Mouse (Mus musculus): ENCODE measurements at regions not wholly inside any gene's neighbourhood (a gene's known extent, or its start where the extent isn't known, plus 50 kb on each side); places are given as distances from the start of the nearest gene placed in this dataset.

GRCm38 (mm10) chr12:102057979-102058378 is 70.6 kb upstream of the Slc24a4 start:
- no peak for DNase-seq

DNA sequence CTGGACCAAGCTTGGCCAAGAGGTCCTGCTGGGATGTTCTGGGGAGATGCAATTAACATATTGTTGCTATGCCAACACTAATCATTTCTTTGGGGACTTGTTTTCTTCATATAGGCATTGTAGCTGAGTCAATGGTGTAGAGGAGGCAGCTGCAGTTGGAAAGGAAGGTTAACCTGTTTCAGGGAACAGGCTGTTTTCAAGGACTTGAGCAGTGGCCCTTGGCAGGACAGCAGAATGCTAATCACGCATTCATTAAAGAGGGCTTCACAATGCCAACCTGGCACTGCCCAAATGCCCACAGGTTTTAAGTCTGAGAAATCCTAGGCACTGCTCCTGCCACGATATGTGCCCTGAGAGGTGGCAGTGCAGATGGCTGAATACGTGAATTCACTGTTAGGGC is 70.1 kb upstream of the Slc24a4 start:
- no peak for DNase-seq

GRCm38 (mm10) chr12:102061096-102061495 is 67.4 kb upstream of the Slc24a4 start:
- no peak for DNase-seq

DNA sequence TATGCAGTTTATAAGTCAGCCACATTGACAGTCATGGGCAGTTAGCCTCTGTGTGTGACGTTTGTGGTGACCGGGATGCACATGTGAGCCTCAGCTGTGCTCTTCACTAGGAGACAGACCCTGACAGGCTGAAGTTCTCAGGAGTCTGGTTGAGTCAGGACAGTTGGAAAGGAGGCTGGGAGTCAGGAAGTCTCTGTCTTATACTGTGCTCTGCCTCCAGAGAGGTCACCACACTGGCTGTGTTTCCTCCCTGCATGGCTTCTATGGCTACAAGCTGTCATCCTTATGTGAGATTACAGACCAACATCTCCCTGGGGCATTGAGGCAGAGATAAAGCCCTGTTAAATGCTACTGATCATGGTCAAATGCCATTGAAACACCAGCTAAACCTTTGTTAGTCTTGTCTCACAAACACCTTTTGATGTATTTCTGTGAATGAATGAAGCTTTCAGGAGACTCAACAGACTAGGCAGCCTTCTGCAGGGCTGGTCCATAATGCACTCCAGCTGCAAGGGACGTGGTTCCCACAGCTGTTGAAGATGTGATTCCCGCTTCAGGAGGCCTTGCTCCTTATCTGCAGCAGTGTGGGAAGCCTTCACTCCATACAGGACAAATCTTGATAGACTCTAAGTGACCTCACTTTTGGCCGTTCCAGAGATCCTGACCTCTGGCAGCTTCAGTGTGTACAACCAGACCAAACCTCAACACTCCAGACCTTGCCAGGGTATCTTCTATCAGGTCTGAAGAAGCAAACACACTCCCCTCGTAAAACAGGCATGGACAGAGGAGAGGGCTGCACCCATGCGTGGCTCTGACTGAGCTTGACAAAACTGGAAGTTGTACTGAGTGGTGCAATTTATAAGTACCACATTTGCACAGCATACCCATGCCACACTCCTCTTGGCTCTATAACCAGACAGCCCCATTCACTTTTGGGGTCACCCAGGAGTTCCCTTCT is 66.6 kb upstream of the Slc24a4 start:
- DNase-seq, result peak; percentile 94

DNA sequence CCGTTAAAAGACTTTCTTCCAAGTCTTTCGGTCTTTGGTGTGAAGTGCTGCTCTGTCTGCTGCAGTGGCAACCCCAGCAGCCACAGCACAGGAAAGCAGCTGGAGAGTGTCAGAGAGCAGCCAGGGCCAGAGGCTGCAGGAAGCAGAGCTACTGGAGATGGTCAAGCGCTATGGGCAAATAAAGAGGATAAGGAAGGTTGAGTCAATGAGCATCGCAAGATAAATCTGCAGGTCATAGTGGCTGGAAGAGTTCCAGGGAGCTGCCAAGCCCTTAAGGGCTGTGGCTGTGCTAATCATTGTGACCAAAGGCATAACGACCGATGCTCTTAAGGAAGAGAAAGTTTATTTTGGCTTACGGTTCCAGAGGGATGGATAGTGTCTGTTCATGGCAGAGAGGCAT is 65.9 kb upstream of the Slc24a4 start:
- DNase-seq, result no peak

DNA sequence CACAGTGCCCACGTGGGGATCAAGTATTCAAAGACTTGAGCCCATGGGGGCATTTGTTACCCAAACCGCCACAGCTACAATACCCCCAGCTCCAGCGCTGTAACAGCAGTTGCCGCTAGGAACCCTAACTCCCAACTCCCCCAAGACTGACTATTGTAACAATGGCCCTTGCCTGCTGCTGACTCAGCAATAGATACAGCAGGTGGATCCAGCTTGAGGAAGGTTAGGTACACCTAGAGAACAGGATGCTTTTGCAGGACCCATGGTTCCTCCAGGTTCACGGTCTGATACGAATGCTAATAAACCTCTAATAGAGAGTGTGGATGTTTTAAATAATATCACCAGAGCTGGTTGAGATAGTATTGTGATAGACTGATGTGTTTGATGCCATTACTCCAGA is 65.3 kb upstream of the Slc24a4 start:
- no peak for DNase-seq

DNA sequence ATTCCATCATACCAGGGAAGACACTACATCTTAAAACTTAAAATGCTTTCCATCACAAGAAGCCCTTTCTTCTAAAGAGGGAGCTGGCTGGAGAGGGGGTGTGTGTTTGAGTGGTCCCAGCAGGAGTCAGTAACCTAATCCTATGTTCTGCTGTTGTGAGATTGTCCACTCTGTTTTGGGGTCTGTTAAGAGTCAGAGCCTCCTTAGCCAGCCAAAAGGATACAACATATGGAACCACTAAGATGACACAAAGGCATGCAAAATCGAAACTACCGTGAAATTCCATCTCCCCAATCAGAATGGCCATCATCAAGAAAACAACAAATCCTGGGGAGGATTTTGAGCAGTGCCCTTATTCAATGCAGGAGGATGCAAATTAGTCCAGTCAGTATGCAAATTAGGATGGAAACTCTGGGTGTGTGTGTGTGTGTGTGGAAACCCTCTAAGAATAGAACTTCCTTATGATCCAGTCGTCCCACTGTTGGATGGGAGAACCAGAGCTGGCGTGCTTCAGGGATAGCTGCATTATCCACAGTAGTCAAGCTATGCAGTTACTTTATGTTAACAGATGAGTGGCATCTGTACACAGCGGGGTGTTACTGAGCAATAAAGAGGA is 63.7 kb upstream of the Slc24a4 start:
- no peak for DNase-seq

GRCm38 (mm10) chr12:102067685-102068084 is 60.8 kb upstream of the Slc24a4 start:
- DNase-seq, result no peak

DNA sequence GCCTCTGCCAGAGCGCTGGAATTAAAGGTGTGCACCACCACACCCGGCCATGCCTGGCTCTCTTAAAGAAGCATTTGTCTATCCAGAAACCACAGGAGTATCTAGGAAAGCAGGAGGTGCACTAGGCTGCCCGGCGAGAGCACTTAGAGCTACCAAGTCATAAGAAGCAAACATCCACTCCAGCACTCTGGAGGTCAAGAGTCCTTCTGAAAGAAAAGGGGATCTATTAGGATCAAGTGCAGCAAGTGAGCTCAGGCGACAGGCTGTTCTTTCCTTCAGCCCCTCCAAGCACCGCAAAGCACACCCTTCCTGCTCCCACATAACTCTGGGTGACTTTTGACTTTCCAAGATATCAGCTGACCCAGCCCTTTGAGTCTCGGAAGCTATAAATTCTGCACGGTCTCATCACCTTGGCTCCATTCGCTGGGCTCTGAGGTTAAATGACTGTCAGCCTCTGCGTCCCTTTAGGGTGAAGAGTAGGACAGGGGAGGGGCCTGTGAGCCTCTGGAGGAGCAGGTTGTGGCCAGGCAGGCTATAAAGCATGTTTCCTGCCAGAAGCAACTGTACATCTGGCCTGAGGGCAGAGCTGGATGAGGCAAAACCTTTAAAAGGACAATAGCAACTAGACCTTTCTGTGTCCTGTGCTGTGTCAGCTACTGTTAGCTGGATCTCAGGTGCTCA is 58.9 kb upstream of the Slc24a4 start:
- no peak for DNase-seq

GRCm38 (mm10) chr12:102071888-102072619 is 56.5 kb upstream of the Slc24a4 start:
- DNase-seq, result no peak

- DNase-seq, result no peak
Measured at GRCm38 (mm10) chr12:102073540-102073939, 55.0 kb upstream of the Slc24a4 start.

DNA sequence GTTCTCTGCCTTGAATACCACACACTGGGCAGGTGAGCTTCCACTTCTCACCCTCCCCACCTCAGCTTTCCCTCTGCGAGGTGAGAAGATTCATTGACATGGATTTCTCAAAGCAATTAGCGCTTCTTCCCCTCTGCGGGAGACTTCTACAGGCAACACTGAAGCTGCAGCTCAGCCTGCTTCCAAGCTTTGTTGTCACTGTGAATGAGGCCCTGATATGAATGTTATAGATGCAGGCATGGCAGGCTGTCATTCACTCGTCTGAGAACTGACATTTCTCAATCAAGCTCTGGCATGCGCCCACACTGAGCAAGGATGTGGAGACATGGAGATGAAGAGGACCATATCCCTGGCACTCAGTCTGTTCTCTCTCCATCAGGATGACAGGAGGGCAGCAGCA is 52.2 kb upstream of the Slc24a4 start:
- no peak for DNase-seq
